Mouse (Mus musculus): ENCODE measurements around the gene P2ry6.

DNA sequence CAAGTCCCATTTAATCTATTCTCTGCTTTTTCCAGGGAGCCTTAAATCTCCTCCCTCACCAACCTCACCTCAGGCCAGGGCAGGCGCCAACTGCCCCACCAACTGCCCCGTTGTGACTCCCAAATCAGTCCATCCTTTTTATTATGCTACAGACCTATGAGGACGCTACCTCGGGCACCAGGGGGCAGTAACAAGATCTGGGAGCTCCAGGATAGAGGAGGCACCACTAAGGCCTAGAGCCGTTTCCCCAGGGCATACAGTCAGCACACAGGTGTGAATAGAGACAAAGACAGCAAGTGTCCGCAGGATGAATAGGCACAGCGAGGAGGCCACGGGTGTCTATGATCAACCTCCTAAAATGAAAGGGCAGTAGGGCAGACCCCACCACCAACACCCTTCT lies 65.9 kb downstream of the P2ry6 start:
- TF ChIP-seq POLR2A (IDR thresholded peaks at IDR 0.05; ENCODE audit: borderline replicate concordance, control insufficient read depth, low read depth, low read length) = no peak
- peak; percentile 22; the same call in 1 of the 2 replicates for TF ChIP-seq CTCF (IDR thresholded peaks at IDR 0.05; ENCODE audit: control insufficient read depth, insufficient read depth, low read length)
